Mouse (Mus musculus) bone marrow, adult 2 months (tissue): Measurements from ENCODE around the gene Nfe2l2.

Source experiments
- CTCF ChIP-seq: fragments of 200-500 bp; IDR thresholded peaks from 2 replicates; pipeline ENCODE4 v1.5.1; 2011; ENCODE audit warnings: low read length, control low read depth; ENCODE audit not compliant: control insufficient read depth, insufficient read depth
- POLR2A ChIP-seq: fragments of 200-500 bp; IDR thresholded peaks from 2 replicates; pipeline ENCODE4 v1.6.1; 2011; ENCODE audit warnings: low read depth, mild to moderate bottlenecking, control low read depth, low read length, borderline replicate concordance; ENCODE audit not compliant: control insufficient read depth

DNA sequence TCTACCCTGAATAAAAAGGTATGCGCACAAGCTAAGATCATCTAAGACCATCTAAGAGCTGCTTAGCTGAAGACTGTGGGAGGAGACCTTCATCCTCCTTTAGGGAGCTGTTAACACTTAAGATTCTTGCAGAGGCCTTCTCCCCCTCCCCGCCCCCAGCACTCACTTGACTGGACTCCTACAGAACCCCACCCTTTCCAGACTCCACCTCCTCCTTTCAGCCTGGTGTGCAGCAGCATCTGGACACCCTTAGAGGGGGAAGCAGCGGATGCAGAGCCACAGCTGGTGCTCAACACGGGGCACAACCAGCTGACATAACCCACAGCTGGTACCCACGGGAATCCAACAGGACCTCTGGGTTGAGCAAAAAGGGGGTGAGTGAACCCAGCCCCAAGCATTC lies 70.7 kb downstream of the Nfe2l2 start:
- TF ChIP-seq CTCF (no peak), POLR2A (no peak)
